Mouse (Mus musculus) ES-E14 (cell line): ENCODE measurements at regions not wholly inside any gene's neighbourhood (a gene's known extent, or its start where the extent isn't known, plus 50 kb on each side); places are given as distances from the start of the nearest gene placed in this dataset.

ENCODE experiments used
- CHD2 ChIP-seq: IDR thresholded peaks from 2 replicates; pipeline ENCODE4 v1.6.1; 2014; ENCODE audit warnings: mild to moderate bottlenecking, low read depth, low read length, inconsistent platforms
- HCFC1 ChIP-seq: IDR thresholded peaks from 2 replicates; pipeline ENCODE4 v1.6.1; 2012; ENCODE audit warnings: low read length, inconsistent platforms, borderline replicate concordance; ENCODE audit not compliant: insufficient read depth

GRCm38 (mm10) chr1:195241496-195241895 is 65.0 kb upstream of the Cr2 start:
- TF ChIP-seq HCFC1 (no peak), CHD2 (no peak)
